Mouse (Mus musculus): ENCODE measurements around the gene Pdha1. TPM values are rescaled to one million over a fixed set of nuclear protein-coding genes. Genes with fewer than 3 reads are reported as not detected.

Pdha1 gene
- total RNA-seq (2014; fragmentation: Nextera tagmentation) (107 and 126 TPM in 2 replicates), total RNA-seq (2017) (166 and 222 TPM in 2 replicates)

- ATAC-seq (replicated peaks; ENCODE audit: low FRiP score, low TSS enrichment, poor library complexity, severe bottlenecking) = peak; percentile 97
Observed at GRCm38 (mm10) chrX:160137861-160138717, at the start of gene Pdha1. Gene Pdha1 (minus strand): TSS chrX:160138413.

- ATAC-seq (replicated peaks; ENCODE audit: low FRiP score, low TSS enrichment, poor library complexity, severe bottlenecking) = 0 out of 2 replicates have a peak, but pooled peaks have one; percentile 37
Observed at GRCm38 (mm10) chrX:160179032-160179431, 40.8 kb upstream of the Pdha1 start.

- ATAC-seq (replicated peaks; ENCODE audit: low FRiP score, low TSS enrichment, poor library complexity, severe bottlenecking) = peak; percentile 86
Observed at GRCm38 (mm10) chrX:160170150-160170549, 31.9 kb upstream of the Pdha1 start.

- ATAC-seq (replicated peaks; ENCODE audit: low FRiP score, low TSS enrichment, poor library complexity, severe bottlenecking) = no peak
Observed at GRCm38 (mm10) chrX:160166246-160166985, 28.2 kb upstream of the Pdha1 start.

GRCm38 (mm10) chrX:160164259-160164658 lies 26.0 kb upstream of the Pdha1 start:
- no peak for ATAC-seq (replicated peaks; ENCODE audit: low FRiP score, low TSS enrichment, poor library complexity, severe bottlenecking)

- peak; percentile 77; the same call in 1 of the 2 replicates for ATAC-seq (replicated peaks; ENCODE audit: low FRiP score, low TSS enrichment, poor library complexity, severe bottlenecking)
Observed at GRCm38 (mm10) chrX:160153147-160153815, 15.1 kb upstream of the Pdha1 start.

GRCm38 (mm10) chrX:160148859-160149258 lies 10.6 kb upstream of the Pdha1 start:
- ATAC-seq (replicated peaks; ENCODE audit: low FRiP score, low TSS enrichment, poor library complexity, severe bottlenecking) = no peak

- ATAC-seq (replicated peaks; ENCODE audit: low FRiP score, low TSS enrichment, poor library complexity, severe bottlenecking) = no peak
Observed at GRCm38 (mm10) chrX:160147406-160147805, 9.2 kb upstream of the Pdha1 start.

- ATAC-seq (replicated peaks; ENCODE audit: low FRiP score, low TSS enrichment, poor library complexity, severe bottlenecking) = peak; percentile 44; the same call in 1 of the 2 replicates
Observed at GRCm38 (mm10) chrX:160146806-160147205, 8.6 kb upstream of the Pdha1 start.

GRCm38 (mm10) chrX:160137177-160137860 lies 894 bp downstream of the Pdha1 start:
- ATAC-seq (replicated peaks; ENCODE audit: low FRiP score, low TSS enrichment, poor library complexity, severe bottlenecking) = no peak; the same call in 1 of the 2 replicates

- ATAC-seq (replicated peaks; ENCODE audit: low FRiP score, low TSS enrichment, poor library complexity, severe bottlenecking) = no peak
Observed at GRCm38 (mm10) chrX:160136153-160136552, 2.1 kb downstream of the Pdha1 start.

- ATAC-seq (replicated peaks; ENCODE audit: low FRiP score, low TSS enrichment, poor library complexity, severe bottlenecking) = no peak
Observed at GRCm38 (mm10) chrX:160135719-160136118, 2.5 kb downstream of the Pdha1 start.

- ATAC-seq (replicated peaks; ENCODE audit: low FRiP score, low TSS enrichment, poor library complexity, severe bottlenecking) = no peak
Observed at GRCm38 (mm10) chrX:160134136-160134843, 3.9 kb downstream of the Pdha1 start.

GRCm38 (mm10) chrX:160116658-160117057 lies 21.6 kb downstream of the Pdha1 start:
- ATAC-seq (replicated peaks; ENCODE audit: low FRiP score, low TSS enrichment, poor library complexity, severe bottlenecking) = peak; percentile 74

- ATAC-seq (replicated peaks; ENCODE audit: low FRiP score, low TSS enrichment, poor library complexity, severe bottlenecking) = no peak
Observed at GRCm38 (mm10) chrX:160116074-160116473, 22.1 kb downstream of the Pdha1 start.

- peak; percentile 18; the same call in 1 of the 2 replicates for ATAC-seq (replicated peaks; ENCODE audit: low FRiP score, low TSS enrichment, poor library complexity, severe bottlenecking)
Observed at GRCm38 (mm10) chrX:160113777-160114176, 24.4 kb downstream of the Pdha1 start.

- no peak for ATAC-seq (replicated peaks; ENCODE audit: low FRiP score, low TSS enrichment, poor library complexity, severe bottlenecking)
Observed at GRCm38 (mm10) chrX:160107817-160108216, 30.4 kb downstream of the Pdha1 start.

GRCm38 (mm10) chrX:160091973-160092372 lies 46.2 kb downstream of the Pdha1 start:
- ATAC-seq (replicated peaks; ENCODE audit: low FRiP score, low TSS enrichment, poor library complexity, severe bottlenecking) = no peak
